Mouse (Mus musculus): ENCODE results near the gene Gm34302. TPM values are rescaled to one million over a fixed set of nuclear protein-coding genes. Genes with fewer than 3 reads are reported as not detected.
"Not testable (repeated sequence)": the region's sequence is repeated elsewhere in the genome, so short reads cannot be mapped to it uniquely, and the experiment has no call there.

The Gm34302 gene
- total RNA-seq (2014; rRNA removed; ENCODE audit: low replicate concordance) (not detected in 2 replicates), polyA plus RNA-seq (2015; fragmentation: Nextera tagmentation; extraction: Ambion mirVana) (1.2 TPM in 1 of 2 replicates, not detected in the other)

GRCm38 (mm10) chr3:63483726-63484125, at the start of gene Gm34302:
TSS of gene Gm34302 (minus strand) at chr3:63483879.
- Histone ChIP-seq H3K9ac (replicated peaks; ENCODE audit: low read depth, low read length) (no peak within 1 kb of the TSS), H3K9me3 (replicated peaks; ENCODE audit: control insufficient read depth, low read length) (no peaks in the 10 kb centered on the region), H3K27me3 (ENCODE audit: control insufficient read depth, insufficient read depth, low read length) (no peaks in the 10 kb centered on the region), H3K4me2 (ENCODE audit: low read depth, low read length) (no peak within 1 kb of the TSS), H3K27ac (ENCODE audit: low read depth) (no peak within 1 kb of the TSS), H3K4me3 (ENCODE audit: low read depth, low read length) (no peak within 1 kb of the TSS), H3K4me1 (ENCODE audit: control insufficient read depth, insufficient read depth) (no peaks in the 10 kb centered on the region), H3K36me3 (replicated peaks; ENCODE audit: control insufficient read depth, insufficient read depth, low read length) (no peaks in the 10 kb centered on the region)
- no peak for ATAC-seq (ENCODE audit: insufficient read depth, low read depth)
- TF ChIP-seq EP300 (IDR thresholded peaks at IDR 0.05; ENCODE audit: low read depth), result no peak
- no peak for TF ChIP-seq CTCF (IDR thresholded peaks at IDR 0.05; ENCODE audit: low read depth)
- 9% methylated on average over 1 of the region's 1 CpGs for WGBS
- DNase-seq (ENCODE audit: low spot score), result no peak

- Histone ChIP-seq H3K4me3 (ENCODE audit: low read depth, low read length) (no peak overlapping the region), H3K9me3 (replicated peaks; ENCODE audit: control insufficient read depth, low read length) (no peaks in the 10 kb centered on the region), H3K4me1 (ENCODE audit: control insufficient read depth, insufficient read depth) (no peaks in the 10 kb centered on the region), H3K36me3 (replicated peaks; ENCODE audit: control insufficient read depth, insufficient read depth, low read length) (no peaks in the 10 kb centered on the region), H3K9ac (replicated peaks; ENCODE audit: low read depth, low read length) (no peak overlapping the region), H3K4me2 (ENCODE audit: low read depth, low read length) (no peak overlapping the region), H3K27me3 (ENCODE audit: control insufficient read depth, insufficient read depth, low read length) (no peaks in the 10 kb centered on the region), H3K27ac (ENCODE audit: low read depth) (no peak overlapping the region)
- WGBS, result 39% methylated on average over 1 of the region's 1 CpGs
- no peak for TF ChIP-seq CTCF (IDR thresholded peaks at IDR 0.05; ENCODE audit: low read depth)
- TF ChIP-seq EP300 (IDR thresholded peaks at IDR 0.05; ENCODE audit: low read depth), result no peak
- DNase-seq (ENCODE audit: low spot score), result no peak
- no peak for ATAC-seq (ENCODE audit: insufficient read depth, low read depth)
Measured at GRCm38 (mm10) chr3:63531847-63532246, 48.2 kb upstream of the Gm34302 start.

DNA sequence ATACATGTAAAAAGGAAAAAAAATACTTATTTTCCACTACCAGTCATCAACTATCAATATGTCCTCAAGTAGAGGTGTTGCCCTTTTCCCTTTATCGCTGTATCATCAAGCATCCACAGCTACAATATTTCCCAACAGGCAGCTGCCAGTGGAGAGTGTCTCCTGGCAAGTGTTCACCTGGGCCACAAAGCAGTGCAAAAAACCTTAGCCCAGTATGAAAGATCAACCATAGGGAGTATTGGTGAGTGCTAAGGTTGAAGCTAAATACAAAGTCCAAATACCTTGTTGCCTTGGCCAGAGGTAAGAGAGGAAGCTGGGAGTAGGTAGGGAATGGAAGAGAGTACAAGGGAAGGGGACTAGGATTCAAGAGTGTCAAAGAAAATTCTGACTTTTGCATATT, 34.0 kb upstream of the Gm34302 start:
- DNase-seq (ENCODE audit: low spot score) (no peak), ATAC-seq (ENCODE audit: insufficient read depth, low read depth) (no peak)
- Histone ChIP-seq H3K4me2 (ENCODE audit: low read depth, low read length) (no peak overlapping the region), H3K27me3 (ENCODE audit: control insufficient read depth, insufficient read depth, low read length) (no peaks in the 10 kb centered on the region), H3K4me3 (ENCODE audit: low read depth, low read length) (no peak overlapping the region), H3K9ac (replicated peaks; ENCODE audit: low read depth, low read length) (no peak overlapping the region), H3K27ac (ENCODE audit: low read depth) (no peak overlapping the region), H3K36me3 (replicated peaks; ENCODE audit: control insufficient read depth, insufficient read depth, low read length) (no peaks in the 10 kb centered on the region), H3K4me1 (ENCODE audit: control insufficient read depth, insufficient read depth) (no peaks in the 10 kb centered on the region), H3K9me3 (replicated peaks; ENCODE audit: control insufficient read depth, low read length) (no peaks in the 10 kb centered on the region)
- 78% methylated on average over 1 of the region's 1 CpGs for WGBS
- TF ChIP-seq CTCF (IDR thresholded peaks at IDR 0.05; ENCODE audit: low read depth), result no peak
- no peak for TF ChIP-seq EP300 (IDR thresholded peaks at IDR 0.05; ENCODE audit: low read depth)

- not testable (repeated sequence) for DNase-seq (ENCODE audit: low spot score); ATAC-seq (ENCODE audit: insufficient read depth, low read depth); H3K9ac ChIP-seq (replicated peaks; ENCODE audit: low read depth, low read length); H3K4me3 ChIP-seq (ENCODE audit: low read depth, low read length); H3K27ac ChIP-seq (ENCODE audit: low read depth); H3K9me3 ChIP-seq (replicated peaks; ENCODE audit: control insufficient read depth, low read length); H3K36me3 ChIP-seq (replicated peaks; ENCODE audit: control insufficient read depth, insufficient read depth, low read length); H3K4me2 ChIP-seq (ENCODE audit: low read depth, low read length); H3K27me3 ChIP-seq (ENCODE audit: control insufficient read depth, insufficient read depth, low read length); H3K4me1 ChIP-seq (ENCODE audit: control insufficient read depth, insufficient read depth)
- WGBS, result 84% methylated on average over 3 of the region's 3 CpGs
Measured at GRCm38 (mm10) chr3:63516279-63516678, 32.6 kb upstream of the Gm34302 start.

DNA sequence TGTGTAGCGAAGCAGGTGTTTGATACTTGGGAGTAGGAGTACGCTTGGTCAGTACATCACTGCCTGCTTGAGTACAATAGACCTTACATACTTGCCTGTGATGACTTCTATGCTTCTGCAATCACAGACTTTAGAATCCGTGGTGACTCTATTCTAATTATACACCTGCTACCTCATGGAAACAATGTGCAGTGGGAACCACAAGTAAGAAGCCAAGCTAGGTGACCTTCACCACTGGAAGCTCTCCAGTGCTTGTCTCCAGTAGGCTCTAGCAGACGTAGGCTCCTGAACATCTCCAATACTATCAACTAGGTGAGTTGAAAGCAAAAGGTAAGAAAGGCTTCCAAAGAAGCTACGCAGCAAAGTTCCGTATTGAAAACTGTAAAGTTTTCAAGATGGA, 27.6 kb upstream of the Gm34302 start:
- DNase-seq (ENCODE audit: low spot score) (peak; percentile 13), ATAC-seq (ENCODE audit: insufficient read depth, low read depth) (peak; percentile 36; the same call in 1 of the 2 replicates)
- H3K9me3 ChIP-seq (replicated peaks; ENCODE audit: control insufficient read depth, low read length), result no peaks in the 10 kb centered on the region
- H3K36me3 ChIP-seq (replicated peaks; ENCODE audit: control insufficient read depth, insufficient read depth, low read length), result no peaks in the 10 kb centered on the region
- H3K27ac ChIP-seq (ENCODE audit: low read depth), result no peak overlapping the region
- H3K4me2 ChIP-seq (ENCODE audit: low read depth, low read length), result no peak overlapping the region
- no peak overlapping the region for H3K9ac ChIP-seq (replicated peaks; ENCODE audit: low read depth, low read length)
- no peak for TF ChIP-seq CTCF (IDR thresholded peaks at IDR 0.05; ENCODE audit: low read depth)
- TF ChIP-seq EP300 (IDR thresholded peaks at IDR 0.05; ENCODE audit: low read depth), result no peak
- no peaks in the 10 kb centered on the region for H3K4me1 ChIP-seq (ENCODE audit: control insufficient read depth, insufficient read depth)
- no peaks in the 10 kb centered on the region for H3K27me3 ChIP-seq (ENCODE audit: control insufficient read depth, insufficient read depth, low read length)
- H3K4me3 ChIP-seq (ENCODE audit: low read depth, low read length), result no peak overlapping the region
- WGBS, result 74% methylated on average over 6 of the region's 6 CpGs

GRCm38 (mm10) chr3:63509484-63509883, 25.8 kb upstream of the Gm34302 start:
- TF ChIP-seq EP300 (IDR thresholded peaks at IDR 0.05; ENCODE audit: low read depth), result no peak
- TF ChIP-seq CTCF (IDR thresholded peaks at IDR 0.05; ENCODE audit: low read depth), result no peak
- DNase-seq (ENCODE audit: low spot score) (no peak), ATAC-seq (ENCODE audit: insufficient read depth, low read depth) (no peak)
- Histone ChIP-seq H3K4me3 (ENCODE audit: low read depth, low read length) (no peak overlapping the region), H3K9ac (replicated peaks; ENCODE audit: low read depth, low read length) (no peak overlapping the region), H3K27ac (ENCODE audit: low read depth) (no peak overlapping the region), H3K9me3 (replicated peaks; ENCODE audit: control insufficient read depth, low read length) (no peaks in the 10 kb centered on the region), H3K27me3 (ENCODE audit: control insufficient read depth, insufficient read depth, low read length) (no peaks in the 10 kb centered on the region), H3K36me3 (replicated peaks; ENCODE audit: control insufficient read depth, insufficient read depth, low read length) (no peaks in the 10 kb centered on the region), H3K4me1 (ENCODE audit: control insufficient read depth, insufficient read depth) (no peaks in the 10 kb centered on the region), H3K4me2 (ENCODE audit: low read depth, low read length) (no peak overlapping the region)
- 74% methylated on average over 2 of the region's 2 CpGs for WGBS
